Mouse (Mus musculus) liver, postnatal 0 days (tissue): ENCODE data around the gene Lzts3.

ENCODE experiments used
- CTCF ChIP-seq: sonication (generic); IDR thresholded peaks from 2 replicates; pipeline ENCODE4 v1.5.1; 2016; ENCODE audit warnings: antibody characterized with exemption, low read depth
- EP300 ChIP-seq: IDR thresholded peaks from 2 replicates; pipeline ENCODE4 v1.6.1; 2016; ENCODE audit warnings: antibody characterized with exemption, low read depth, mild to moderate bottlenecking

DNA sequence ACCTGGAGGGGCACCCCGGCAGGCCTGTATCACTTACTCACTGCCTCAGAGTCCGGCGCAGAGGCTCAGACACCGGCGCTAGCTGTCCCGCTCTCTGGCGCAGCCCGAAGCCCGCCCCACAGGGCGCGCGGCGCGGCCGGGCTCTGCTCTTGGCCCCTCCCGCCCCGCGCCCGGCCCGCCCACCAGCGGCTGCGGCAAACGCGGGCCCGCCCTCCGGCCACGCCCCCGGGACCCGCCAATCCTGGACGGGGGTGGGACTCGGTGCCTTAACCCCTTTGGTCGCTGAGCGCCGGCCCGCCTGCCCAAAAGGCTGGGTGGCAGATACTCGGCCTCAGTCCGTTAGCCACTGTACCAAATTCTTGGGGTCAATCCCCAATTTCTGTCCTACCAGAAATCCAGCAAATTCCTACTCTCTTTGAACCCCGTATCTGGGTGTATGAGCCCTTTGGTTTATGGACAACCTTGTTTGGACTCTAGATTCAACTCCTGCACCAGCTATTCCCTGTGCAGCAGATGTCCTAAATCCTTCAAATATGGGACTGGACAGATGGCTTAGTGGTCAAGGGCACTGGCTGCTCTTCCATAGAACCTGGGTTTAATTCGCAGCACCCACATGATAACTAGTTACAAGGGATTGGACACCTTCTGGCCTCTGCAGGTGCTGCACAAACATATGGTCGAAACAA is at the start of gene Lzts3:
- no peak for TF ChIP-seq CTCF
- TF ChIP-seq EP300: no peak
